In genomic region chr7:19268993-19269681, GRCm38 (mm10) we compare ENCODE assay signal across 8 mouse cellular contexts. TPM values are rescaled to one million over a fixed set of nuclear protein-coding genes. Genes with fewer than 3 reads are reported as not detected.
DNase-seq lines count a peak whose midpoint lies in the region; ATAC-seq and TF ChIP-seq lines count a peak whose summit lies in the region.

No protein-coding gene starts in this region.

- DNase-seq in 3T3-L1 (ENCODE audit: low read depth, low spot score) (peak; percentile 53), CH12.LX (ENCODE audit: extremely low read depth) (peak; percentile 58)
- no peak for DNase-seq in limb, embryonic 11.5 days (ENCODE audit: low spot score)
- DNase-seq in right cerebral cortex, postnatal 10 days (ENCODE audit: low spot score in 2 of 2), result no peak
- no peak for DNase-seq in urinary bladder, adult 18-20 months (ENCODE audit: low spot score in 2 of 2)
- DNase-seq in gastrocnemius, adult 8-10 months (ENCODE audit: low spot score in 2 of 2), result no peak

- H3K9ac ChIP-seq in CH12.LX (ENCODE audit: insufficient read depth, low read depth), result peak overlapping the region; percentile 91
- H3K9ac ChIP-seq in heart, embryonic 13.5 days, result peak overlapping the region; percentile 99
- peak overlapping the region; percentile 48 for H3K9ac ChIP-seq in limb, embryonic 11.5 days (ENCODE audit: low read length)
- peak overlapping the region; percentile 89 for H3K9ac ChIP-seq in midbrain, embryonic 16.5 days (ENCODE audit: low read depth, low read length)

- no peak for TF ChIP-seq CTCF in CH12.LX (conservative IDR thresholded peaks at IDR 0.05 in 1 of 2, IDR thresholded peaks at IDR 0.05 in 1 of 2; ENCODE audit: low read depth in 2 of 2, low read length in 2 of 2)

- H3K4me3 ChIP-seq in CH12.LX (replicated peaks in 1 of 3; ENCODE audit: low read depth in 2 of 3, low read length in 2 of 3, poor library complexity in 1 of 3), result peak overlapping the region; percentile 47 to 94 (median 71)
- peak overlapping the region; percentile 100 for H3K4me3 ChIP-seq in heart, embryonic 13.5 days
- H3K4me3 ChIP-seq in limb, embryonic 11.5 days (ENCODE audit: low read depth, low read length), result peak overlapping the region; percentile 89
- H3K4me3 ChIP-seq in midbrain, embryonic 16.5 days (ENCODE audit: low read depth, low read length), result peak overlapping the region; percentile 96

- peak; percentile 42; the same call in 1 of the 2 replicates for TF ChIP-seq POLR2A in CH12.LX (IDR thresholded peaks at IDR 0.05; ENCODE audit: low read depth, low read length)

- WGBS in heart, embryonic 13.5 days, result 40% methylated on average over 10 of the region's 10 CpGs
- WGBS in limb, embryonic 11.5 days, result 36% methylated on average over 10 of the region's 10 CpGs
- WGBS in midbrain, embryonic 16.5 days, result 57% methylated on average over 10 of the region's 10 CpGs

- no peaks in the 10 kb centered on the region for H3K27me3 ChIP-seq in CH12.LX (replicated peaks)
- no peaks in the 10 kb centered on the region for H3K27me3 ChIP-seq in heart, embryonic 13.5 days (replicated peaks)
- H3K27me3 ChIP-seq in limb, embryonic 11.5 days (ENCODE audit: control insufficient read depth, insufficient read depth, low read length), result no peaks in the 10 kb centered on the region
- no peaks in the 10 kb centered on the region for H3K27me3 ChIP-seq in midbrain, embryonic 16.5 days (ENCODE audit: control insufficient read depth, insufficient read depth, low read depth, low read length)

- peaks cover 27 to 47% of the 10 kb centered on the region in 2 experiments for H3K4me1 ChIP-seq in CH12.LX (ENCODE audit: control insufficient read depth in 1 of 2, insufficient read depth in 2 of 2)
- H3K4me1 ChIP-seq in heart, embryonic 13.5 days, result peaks cover 62% of the 10 kb centered on the region
- H3K4me1 ChIP-seq in limb, embryonic 11.5 days (ENCODE audit: control insufficient read depth, insufficient read depth, low read length), result peaks cover 22% of the 10 kb centered on the region
- H3K4me1 ChIP-seq in midbrain, embryonic 16.5 days (ENCODE audit: control insufficient read depth, insufficient read depth, low read length), result peaks cover 18% of the 10 kb centered on the region

- no peak for ATAC-seq in heart, embryonic 13.5 days (ENCODE audit: extremely low read depth, insufficient number of reproducible peaks, low FRiP score, low TSS enrichment)
- no peak for ATAC-seq in limb, embryonic 11.5 days (ENCODE audit: insufficient number of reproducible peaks, low FRiP score, low TSS enrichment, low read depth)
- no peak for ATAC-seq in midbrain, embryonic 16.5 days

- no peak for TF ChIP-seq EP300 in CH12.LX (IDR thresholded peaks at IDR 0.05; ENCODE audit: low read length)

- peaks cover 23 to 28% of the 10 kb centered on the region in 2 experiments for H3K36me3 ChIP-seq in CH12.LX (replicated peaks in 1 of 2; ENCODE audit: control insufficient read depth in 1 of 2, insufficient read depth in 1 of 2, low read length in 1 of 2)
- H3K36me3 ChIP-seq in heart, embryonic 13.5 days, result peaks cover 36% of the 10 kb centered on the region
- H3K36me3 ChIP-seq in limb, embryonic 11.5 days (ENCODE audit: control insufficient read depth, insufficient read depth, low read length), result peaks cover 9% of the 10 kb centered on the region
- peaks cover 2% of the 10 kb centered on the region; the same call in 1 of the 2 replicates for H3K36me3 ChIP-seq in midbrain, embryonic 16.5 days (ENCODE audit: control insufficient read depth, insufficient read depth, low read length)

- peak overlapping the region; percentile 59 for H3K4me2 ChIP-seq in CH12.LX (ENCODE audit: insufficient read depth, low read depth, poor library complexity, severe bottlenecking)
- peak overlapping the region; percentile 95 for H3K4me2 ChIP-seq in heart, embryonic 13.5 days
- peak overlapping the region; percentile 99 for H3K4me2 ChIP-seq in limb, embryonic 11.5 days (ENCODE audit: low read depth, severe bottlenecking)
- peak overlapping the region; percentile 72 for H3K4me2 ChIP-seq in midbrain, embryonic 16.5 days (ENCODE audit: low read length)

- H3K79me2 ChIP-seq in CH12.LX (replicated peaks; ENCODE audit: control insufficient read depth, extremely low read depth, insufficient read depth, poor library complexity, severe bottlenecking), result peaks cover 64% of the 10 kb centered on the region

- no peak for TF ChIP-seq RAD21 in CH12.LX (IDR thresholded peaks at IDR 0.05; ENCODE audit: low read depth, low read length)

- H3K27ac ChIP-seq in CH12.LX (ENCODE audit: insufficient read depth, low read depth), result peak overlapping the region; percentile 89
- peak overlapping the region; percentile 98 for H3K27ac ChIP-seq in heart, embryonic 13.5 days (replicated peaks)
- H3K27ac ChIP-seq in limb, embryonic 11.5 days (replicated peaks; ENCODE audit: low read depth, low read length), result peak overlapping the region; percentile 70
- peak overlapping the region; percentile 43; the same call in 1 of the 2 replicates for H3K27ac ChIP-seq in midbrain, embryonic 16.5 days (ENCODE audit: low read length)

- in situ Hi-C loops in CH12.LX (cut with MboI; ENCODE audit: low pct_ligation_motif_present, low pct_unique_long_range_greater_than_20kb, low sequenced_read_pairs), result no loop called here

- dilution Hi-C loops in CH12.LX (cut with MboI; ENCODE audit: extremely low pct_ligation_motif_present, extremely low pct_unique_long_range_greater_than_20kb, low sequenced_read_pairs), result no loop called here

- no peaks in the 10 kb centered on the region for H3K9me3 ChIP-seq in CH12.LX (replicated peaks; ENCODE audit: low read length)
- H3K9me3 ChIP-seq in heart, embryonic 13.5 days, result no peaks in the 10 kb centered on the region
- H3K9me3 ChIP-seq in limb, embryonic 11.5 days (ENCODE audit: control insufficient read depth, low read length), result no peaks in the 10 kb centered on the region
- H3K9me3 ChIP-seq in midbrain, embryonic 16.5 days (replicated peaks; ENCODE audit: control insufficient read depth, low read length, poor library complexity, severe bottlenecking), result no peaks in the 10 kb centered on the region

TF ChIP-seq in CH12.LX, 34 proteins besides CTCF, POLR2A, EP300 and RAD21 (continues in another document):
- TF ChIP-seq ZKSCAN1 (IDR thresholded peaks at IDR 0.05; ENCODE audit: borderline replicate concordance, low read depth, low read length) (no peak), POLR2AphosphoS2 (IDR thresholded peaks at IDR 0.05; ENCODE audit: low read depth, low read length) (peak; percentile 54; the same call in 1 of the 2 replicates), NRF1 (IDR thresholded peaks at IDR 0.05; ENCODE audit: low read depth, low read length) (no peak), USF2 (conservative IDR thresholded peaks at IDR 0.05; ENCODE audit: low read depth, low read length) (no peak), ELF1 (IDR thresholded peaks at IDR 0.05; ENCODE audit: low read depth, low read length) (peak; percentile 25; the same call in 1 of the 2 replicates), SIN3A (IDR thresholded peaks at IDR 0.05; ENCODE audit: low read length) (peak; percentile 69), HCFC1 (IDR thresholded peaks at IDR 0.05; ENCODE audit: low read depth, low read length) (no peak), MYC (IDR thresholded peaks at IDR 0.05; ENCODE audit: low read depth, low read length) (peak; percentile 70)

RNA-seq across cellular contexts. Expression of gene Vasp, which starts 2.5 kb away (rescaled TPM):
- total RNA-seq in CH12.LX (2012; rRNA removed) (109 and 114 TPM in 2 replicates), CH12.LX (2014; rRNA removed) (122 and 125 TPM in 2 replicates)
- polyA plus RNA-seq in CH12.LX (2012; ENCODE audit: insufficient read length, low read depth), result 191 and 240 TPM in 2 replicates
- 81.2 and 81.7 TPM in 2 replicates for polyA plus RNA-seq in heart, embryonic 13.5 days (2015; fragmentation: Nextera tagmentation; extraction: Ambion mirVana)
- polyA plus RNA-seq in limb, embryonic 11.5 days (2014; fragmentation: Nextera tagmentation; extraction: Ambion mirVana), result 62.3 and 65.6 TPM in 2 replicates
- 35.5 and 40.9 TPM in 2 replicates for polyA plus RNA-seq in midbrain, embryonic 16.5 days (2015; fragmentation: Nextera tagmentation; extraction: Ambion mirVana)
- total RNA-seq in gastrocnemius, adult 8-10 months (2022), result 10 to 100 TPM in 3 of 4 experiments, 1 to 10 TPM in 1; 7.1 to 19.7 (median 15.0) TPM

RNA-seq across cellular contexts. Expression of gene Ppm1n, which starts 10.7 kb away (rescaled TPM):
- total RNA-seq in CH12.LX (2012; rRNA removed) (not detected in 2 replicates), CH12.LX (2014; rRNA removed) (not detected in 2 replicates)
- polyA plus RNA-seq in CH12.LX (2012; ENCODE audit: insufficient read length, low read depth), result not detected in 2 replicates
- not detected in 2 replicates for polyA plus RNA-seq in heart, embryonic 13.5 days (2015; fragmentation: Nextera tagmentation; extraction: Ambion mirVana)
- polyA plus RNA-seq in limb, embryonic 11.5 days (2014; fragmentation: Nextera tagmentation; extraction: Ambion mirVana), result 0.24 TPM in 1 of 2 replicates, not detected in the other
- 1.5 and 1.6 TPM in 2 replicates for polyA plus RNA-seq in midbrain, embryonic 16.5 days (2015; fragmentation: Nextera tagmentation; extraction: Ambion mirVana)
- total RNA-seq in gastrocnemius, adult 8-10 months (2022), result under 1 TPM in 2 of 4 experiments, not detected in 2; 0.40 to 0.80 TPM

RNA-seq across cellular contexts. Expression of gene Rtn2, which starts 13.3 kb away (rescaled TPM):
- total RNA-seq in CH12.LX (2012; rRNA removed), result 0.72 and 1.0 TPM in 2 replicates
- total RNA-seq in CH12.LX (2014; rRNA removed), result 0.43 and 0.56 TPM in 2 replicates
- 0.76 and 0.80 TPM in 2 replicates for polyA plus RNA-seq in CH12.LX (2012; ENCODE audit: insufficient read length, low read depth)
- 26.1 and 29.3 TPM in 2 replicates for polyA plus RNA-seq in heart, embryonic 13.5 days (2015; fragmentation: Nextera tagmentation; extraction: Ambion mirVana)
- polyA plus RNA-seq in limb, embryonic 11.5 days (2014; fragmentation: Nextera tagmentation; extraction: Ambion mirVana), result 9.0 and 10.0 TPM in 2 replicates
- polyA plus RNA-seq in midbrain, embryonic 16.5 days (2015; fragmentation: Nextera tagmentation; extraction: Ambion mirVana), result 111 and 114 TPM in 2 replicates
- 1,000 to 10,000 TPM; 1,093 to 1,223 (median 1,133) TPM for total RNA-seq in gastrocnemius, adult 8-10 months (2022)

RNA-seq across cellular contexts. Expression of gene Fosb, which starts 40.7 kb away (rescaled TPM):
- 0.08 and 0.13 TPM in 2 replicates for total RNA-seq in CH12.LX (2012; rRNA removed)
- total RNA-seq in CH12.LX (2014; rRNA removed), result not detected in 2 replicates
- 0.27 and 0.56 TPM in 2 replicates for polyA plus RNA-seq in CH12.LX (2012; ENCODE audit: insufficient read length, low read depth)
- polyA plus RNA-seq in heart, embryonic 13.5 days (2015; fragmentation: Nextera tagmentation; extraction: Ambion mirVana), result 0.14 and 0.16 TPM in 2 replicates
- 0.06 TPM in 1 of 2 replicates, not detected in the other for polyA plus RNA-seq in limb, embryonic 11.5 days (2014; fragmentation: Nextera tagmentation; extraction: Ambion mirVana)
- polyA plus RNA-seq in midbrain, embryonic 16.5 days (2015; fragmentation: Nextera tagmentation; extraction: Ambion mirVana), result 0.06 TPM in 2 replicates
- total RNA-seq in gastrocnemius, adult 8-10 months (2022), result under 1 TPM; 0.16 to 0.86 (median 0.30) TPM

RNA-seq across cellular contexts. Expression of gene Opa3, which starts 41.0 kb away (rescaled TPM):
- total RNA-seq in CH12.LX (2012; rRNA removed) (11.9 and 15.7 TPM in 2 replicates), CH12.LX (2014; rRNA removed) (8.6 and 9.4 TPM in 2 replicates)
- polyA plus RNA-seq in CH12.LX (2012; ENCODE audit: insufficient read length, low read depth), result 20.0 and 21.2 TPM in 2 replicates
- polyA plus RNA-seq in heart, embryonic 13.5 days (2015; fragmentation: Nextera tagmentation; extraction: Ambion mirVana), result 35.2 and 38.4 TPM in 2 replicates
- polyA plus RNA-seq in limb, embryonic 11.5 days (2014; fragmentation: Nextera tagmentation; extraction: Ambion mirVana), result 42.9 and 43.2 TPM in 2 replicates
- polyA plus RNA-seq in midbrain, embryonic 16.5 days (2015; fragmentation: Nextera tagmentation; extraction: Ambion mirVana), result 33.8 and 36.5 TPM in 2 replicates
- 10 to 100 TPM; 36.1 to 52.8 (median 43.3) TPM for total RNA-seq in gastrocnemius, adult 8-10 months (2022)

Comparison
In these comparisons a context has a peak if more than half of its experiments do, and no peak if none do; other contexts are left out.
1. DNase-seq: peak in 3T3-L1 (single experiment) and CH12.LX (single experiment); none in limb, embryonic 11.5 days (single experiment), right cerebral cortex, postnatal 10 days (0 of 2), urinary bladder, adult 18-20 months (0 of 2) and gastrocnemius, adult 8-10 months (0 of 2).
2. H3K27ac ChIP-seq: peak in every context shown above with its lines; median percentile 98 in heart, embryonic 13.5 days; 89 in CH12.LX; 70 in limb, embryonic 11.5 days; 43 in midbrain, embryonic 16.5 days.
3. H3K9ac ChIP-seq: peak in every context shown above with its lines; median percentile 99 in heart, embryonic 13.5 days; 91 in CH12.LX; 89 in midbrain, embryonic 16.5 days; 48 in limb, embryonic 11.5 days.
4. Peak in every context shown above with its lines, with median percentiles within 50 percentile points of each other: H3K4me2 ChIP-seq and H3K4me3 ChIP-seq.